Mouse (Mus musculus) kidney, adult 8-10 months (tissue): ENCODE data around the gene Cachd1.

Experiments used
- DNase-seq, 2 experiments: peaks; one replicate each; pipeline ENCODE4 v3.0.0; 2022

The Cachd1 gene

GRCm38 (mm10) chr4:101071570-101071969 lies 295.1 kb downstream of the Cachd1 start:
- DNase-seq: no peak

GRCm38 (mm10) chr4:101076425-101076824 lies 299.9 kb downstream of the Cachd1 start:
- no peak for DNase-seq
